Mouse (Mus musculus): ENCODE measurements around the gene Hbb-bh2. TPM values are rescaled to one million over a fixed set of nuclear protein-coding genes. Genes with fewer than 3 reads are reported as not detected.
"Not testable (repeated sequence)": the region's sequence is repeated elsewhere in the genome, so short reads cannot be mapped to it uniquely, and the experiment has no call there.

The Hbb-bh2 gene
- polyA plus RNA-seq, 1 experiment from 2014 or later = not detected

GRCm38 (mm10) chr7:103811223-103811845 is 29.0 kb downstream of the Hbb-bh2 start:
- Histone ChIP-seq H3K9ac (no peak overlapping the region), H3K4me2 (no peak overlapping the region), H3K4me1 (no peaks in the 10 kb centered on the region), H3K4me3 (no peak overlapping the region), H3K36me3 (no peaks in the 10 kb centered on the region), H3K9me3 (no peaks in the 10 kb centered on the region), H3K27me3 (no peaks in the 10 kb centered on the region), H3K27ac (no peak overlapping the region)
- 86% methylated on average over 1 of the region's 1 CpGs for WGBS
- no peak for ATAC-seq (ENCODE audit: insufficient number of reproducible peaks, low FRiP score, low TSS enrichment, low read depth)

- H3K4me3 ChIP-seq = no peak overlapping the region
These were observed 29.6 kb downstream of the Hbb-bh2 start for GRCm38 (mm10) chr7:103810746-103811145.

GRCm38 (mm10) chr7:103810296-103810695 is 30.0 kb downstream of the Hbb-bh2 start:
- no peak for ATAC-seq (ENCODE audit: insufficient number of reproducible peaks, low FRiP score, low TSS enrichment, low read depth)
- Histone ChIP-seq H3K4me2 (no peak overlapping the region), H3K27ac (no peak overlapping the region), H3K4me1 (no peaks in the 10 kb centered on the region), H3K9ac (no peak overlapping the region), H3K4me3 (no peak overlapping the region), H3K9me3 (no peaks in the 10 kb centered on the region), H3K36me3 (no peaks in the 10 kb centered on the region), H3K27me3 (no peaks in the 10 kb centered on the region)
- WGBS = 73% methylated on average over 1 of the region's 1 CpGs

More at GRCm38 (mm10) chr7:103810746-103811145, 29.6 kb downstream of the Hbb-bh2 start:
- Histone ChIP-seq H3K9me3 (no peaks in the 10 kb centered on the region), H3K36me3 (no peaks in the 10 kb centered on the region), H3K27me3 (no peaks in the 10 kb centered on the region), H3K9ac (no peak overlapping the region), H3K27ac (no peak overlapping the region), H3K4me2 (no peak overlapping the region), H3K4me1 (no peaks in the 10 kb centered on the region)
- ATAC-seq (ENCODE audit: insufficient number of reproducible peaks, low FRiP score, low TSS enrichment, low read depth) = no peak
- 78% methylated on average over 3 of the region's 3 CpGs for WGBS

- no peak overlapping the region for H3K4me3 ChIP-seq
- H3K4me1 ChIP-seq = no peaks in the 10 kb centered on the region
- ATAC-seq (ENCODE audit: insufficient number of reproducible peaks, low FRiP score, low TSS enrichment, low read depth) = no peak
- no peak overlapping the region for H3K9ac ChIP-seq
- H3K27ac ChIP-seq = no peak overlapping the region
- 71% methylated on average over 1 of the region's 1 CpGs for WGBS
- H3K36me3 ChIP-seq = no peaks in the 10 kb centered on the region
- no peaks in the 10 kb centered on the region for H3K27me3 ChIP-seq
- no peak overlapping the region for H3K4me2 ChIP-seq
- H3K9me3 ChIP-seq = no peaks in the 10 kb centered on the region
These were observed 30.5 kb downstream of the Hbb-bh2 start for GRCm38 (mm10) chr7:103809801-103810155.

- no peak overlapping the region for H3K9ac ChIP-seq
- H3K27ac ChIP-seq = no peak overlapping the region
- no peak for ATAC-seq (ENCODE audit: insufficient number of reproducible peaks, low FRiP score, low TSS enrichment, low read depth)
- no peak overlapping the region for H3K4me3 ChIP-seq
- H3K9me3 ChIP-seq = no peaks in the 10 kb centered on the region
- H3K4me1 ChIP-seq = no peaks in the 10 kb centered on the region
- H3K36me3 ChIP-seq = no peaks in the 10 kb centered on the region
- H3K4me2 ChIP-seq = no peak overlapping the region
- WGBS = 65% methylated on average over 5 of the region's 5 CpGs
- no peaks in the 10 kb centered on the region for H3K27me3 ChIP-seq
These were observed 31.1 kb downstream of the Hbb-bh2 start for GRCm38 (mm10) chr7:103808971-103809800.

- not testable (repeated sequence) for ATAC-seq (ENCODE audit: insufficient number of reproducible peaks, low FRiP score, low TSS enrichment, low read depth); H3K4me1 ChIP-seq; H3K36me3 ChIP-seq; H3K9ac ChIP-seq; H3K9me3 ChIP-seq; H3K4me3 ChIP-seq; H3K27ac ChIP-seq; H3K27me3 ChIP-seq; H3K4me2 ChIP-seq
- 67% methylated on average over 2 of the region's 2 CpGs for WGBS
These were observed 32.2 kb downstream of the Hbb-bh2 start for GRCm38 (mm10) chr7:103808120-103808519.

GRCm38 (mm10) chr7:103806856-103807255 is 33.5 kb downstream of the Hbb-bh2 start:
- Histone ChIP-seq H3K4me1 (no peaks in the 10 kb centered on the region), H3K27me3 (no peaks in the 10 kb centered on the region), H3K36me3 (no peaks in the 10 kb centered on the region), H3K9ac (no peak overlapping the region), H3K27ac (no peak overlapping the region), H3K4me3 (no peak overlapping the region), H3K9me3 (no peaks in the 10 kb centered on the region), H3K4me2 (no peak overlapping the region)
- 63% methylated on average over 1 of the region's 1 CpGs for WGBS
- ATAC-seq (ENCODE audit: insufficient number of reproducible peaks, low FRiP score, low TSS enrichment, low read depth) = no peak

GRCm38 (mm10) chr7:103792669-103793388 is 47.5 kb downstream of the Hbb-bh2 start:
- Histone ChIP-seq H3K9ac (no peak overlapping the region), H3K36me3 (no peaks in the 10 kb centered on the region), H3K4me3 (no peak overlapping the region), H3K4me1 (no peaks in the 10 kb centered on the region), H3K9me3 (no peaks in the 10 kb centered on the region), H3K27ac (no peak overlapping the region), H3K27me3 (no peaks in the 10 kb centered on the region), H3K4me2 (no peak overlapping the region)
- ATAC-seq (ENCODE audit: insufficient number of reproducible peaks, low FRiP score, low TSS enrichment, low read depth) = no peak
- WGBS = 24% methylated on average over 4 of the region's 4 CpGs

GRCm38 (mm10) chr7:103791721-103792120 is 48.6 kb downstream of the Hbb-bh2 start, which contains the start of gene Olfr67:
TSS of gene Olfr67 (minus strand) at chr7:103791821.
- Histone ChIP-seq H3K36me3 (no peaks in the 10 kb centered on the region), H3K4me1 (no peaks in the 10 kb centered on the region), H3K27me3 (no peaks in the 10 kb centered on the region), H3K9me3 (no peaks in the 10 kb centered on the region), H3K4me3 (no peak within 1 kb of the TSS), H3K27ac (no peak within 1 kb of the TSS), H3K9ac (no peak within 1 kb of the TSS), H3K4me2 (no peak within 1 kb of the TSS)
- no peak for ATAC-seq (ENCODE audit: insufficient number of reproducible peaks, low FRiP score, low TSS enrichment, low read depth)
- 72% methylated on average over 3 of the region's 3 CpGs for WGBS

Other genes with a start within 250 kb of the Hbb-bh2 start
- gene Olfr619, start 239.9 kb downstream of the Hbb-bh2 start, polyA plus RNA-seq (2015; fragmentation: Nextera tagmentation; extraction: Ambion mirVana) = not detected in 2 replicates
- gene Olfr620, start 228.0 kb downstream of the Hbb-bh2 start, polyA plus RNA-seq (2015; fragmentation: Nextera tagmentation; extraction: Ambion mirVana) = not detected in 2 replicates
- gene Olfr622, start 197.8 kb downstream of the Hbb-bh2 start, polyA plus RNA-seq (2015; fragmentation: Nextera tagmentation; extraction: Ambion mirVana) = not detected in 2 replicates
- not detected in 2 replicates for gene Olfr623, start 176.8 kb downstream of the Hbb-bh2 start, polyA plus RNA-seq (2015; fragmentation: Nextera tagmentation; extraction: Ambion mirVana)
- gene Olfr624, start 169.3 kb downstream of the Hbb-bh2 start, polyA plus RNA-seq (2015; fragmentation: Nextera tagmentation; extraction: Ambion mirVana) = 0.02 and 0.03 TPM in 2 replicates
- gene Olfr625-ps1, start 157.8 kb downstream of the Hbb-bh2 start, polyA plus RNA-seq (2015; fragmentation: Nextera tagmentation; extraction: Ambion mirVana) = not detected in 2 replicates
- gene Olfr243, start 125.8 kb downstream of the Hbb-bh2 start, polyA plus RNA-seq (2015; fragmentation: Nextera tagmentation; extraction: Ambion mirVana) = not detected in 2 replicates
- gene Olfr628, start 110.1 kb downstream of the Hbb-bh2 start, polyA plus RNA-seq (2015; fragmentation: Nextera tagmentation; extraction: Ambion mirVana) = not detected in 2 replicates
- gene Olfr629, start 95.6 kb downstream of the Hbb-bh2 start, polyA plus RNA-seq (2015; fragmentation: Nextera tagmentation; extraction: Ambion mirVana) = not detected in 2 replicates
- not detected in 2 replicates for gene Olfr630, start 83.2 kb downstream of the Hbb-bh2 start, polyA plus RNA-seq (2015; fragmentation: Nextera tagmentation; extraction: Ambion mirVana)
- gene Olfr69, start 68.9 kb downstream of the Hbb-bh2 start, polyA plus RNA-seq (2015; fragmentation: Nextera tagmentation; extraction: Ambion mirVana) = not detected in 2 replicates
- not detected in 2 replicates for gene Olfr68, start 60.8 kb downstream of the Hbb-bh2 start, polyA plus RNA-seq (2015; fragmentation: Nextera tagmentation; extraction: Ambion mirVana)
- not detected in 2 replicates for gene Olfr67, start 48.7 kb downstream of the Hbb-bh2 start, polyA plus RNA-seq (2015; fragmentation: Nextera tagmentation; extraction: Ambion mirVana)
- 3,412 and 3,951 TPM in 2 replicates for gene Hbb-bt, start 26.5 kb downstream of the Hbb-bh2 start, polyA plus RNA-seq (2015; fragmentation: Nextera tagmentation; extraction: Ambion mirVana)
- 10,346 and 10,923 TPM in 2 replicates for gene Hbb-bs, start 12.4 kb downstream of the Hbb-bh2 start, polyA plus RNA-seq (2015; fragmentation: Nextera tagmentation; extraction: Ambion mirVana)
- gene Hbb-bh1, start 2.6 kb upstream of the Hbb-bh2 start, polyA plus RNA-seq (2015; fragmentation: Nextera tagmentation; extraction: Ambion mirVana) = 3.2 and 5.3 TPM in 2 replicates
- 236 and 533 TPM in 2 replicates for gene Hbb-y, start 12.7 kb upstream of the Hbb-bh2 start, polyA plus RNA-seq (2015; fragmentation: Nextera tagmentation; extraction: Ambion mirVana)
- gene Olfr66, start 45.7 kb upstream of the Hbb-bh2 start, polyA plus RNA-seq (2015; fragmentation: Nextera tagmentation; extraction: Ambion mirVana) = not detected in 2 replicates
- not detected in 2 replicates for gene Olfr64, start 54.0 kb upstream of the Hbb-bh2 start, polyA plus RNA-seq (2015; fragmentation: Nextera tagmentation; extraction: Ambion mirVana)
- not detected in 2 replicates for gene Olfr65, start 63.0 kb upstream of the Hbb-bh2 start, polyA plus RNA-seq (2015; fragmentation: Nextera tagmentation; extraction: Ambion mirVana)
- gene Olfr631, start 88.3 kb upstream of the Hbb-bh2 start, polyA plus RNA-seq (2015; fragmentation: Nextera tagmentation; extraction: Ambion mirVana) = not detected in 2 replicates
- gene Olfr632, start 93.8 kb upstream of the Hbb-bh2 start, polyA plus RNA-seq (2015; fragmentation: Nextera tagmentation; extraction: Ambion mirVana) = not detected in 2 replicates
- not detected in 2 replicates for gene Olfr633, start 103.9 kb upstream of the Hbb-bh2 start, polyA plus RNA-seq (2015; fragmentation: Nextera tagmentation; extraction: Ambion mirVana)
- not detected in 2 replicates for gene Olfr635, start 130.6 kb upstream of the Hbb-bh2 start, polyA plus RNA-seq (2015; fragmentation: Nextera tagmentation; extraction: Ambion mirVana)
- gene Olfr638, start 158.2 kb upstream of the Hbb-bh2 start, polyA plus RNA-seq (2015; fragmentation: Nextera tagmentation; extraction: Ambion mirVana) = not detected in 2 replicates
- gene Olfr639, start 176.8 kb upstream of the Hbb-bh2 start, polyA plus RNA-seq (2015; fragmentation: Nextera tagmentation; extraction: Ambion mirVana) = not detected in 2 replicates
- gene Olfr640, start 185.1 kb upstream of the Hbb-bh2 start, polyA plus RNA-seq (2015; fragmentation: Nextera tagmentation; extraction: Ambion mirVana) = not detected in 2 replicates
- not detected in 2 replicates for gene Olfr641, start 194.9 kb upstream of the Hbb-bh2 start, polyA plus RNA-seq (2015; fragmentation: Nextera tagmentation; extraction: Ambion mirVana)
- gene Olfr642, start 212.1 kb upstream of the Hbb-bh2 start, polyA plus RNA-seq (2015; fragmentation: Nextera tagmentation; extraction: Ambion mirVana) = not detected in 2 replicates
- gene 4930516K23Rik, start 220.9 kb upstream of the Hbb-bh2 start, polyA plus RNA-seq (2015; fragmentation: Nextera tagmentation; extraction: Ambion mirVana) = not detected in 2 replicates
- gene Olfr644, start 231.3 kb upstream of the Hbb-bh2 start, polyA plus RNA-seq (2015; fragmentation: Nextera tagmentation; extraction: Ambion mirVana) = not detected in 2 replicates
- not detected in 2 replicates for gene Olfr645, start 244.9 kb upstream of the Hbb-bh2 start, polyA plus RNA-seq (2015; fragmentation: Nextera tagmentation; extraction: Ambion mirVana)